Mouse (Mus musculus): ENCODE results near the gene Cnnm2. TPM values are rescaled to one million over a fixed set of nuclear protein-coding genes. Genes with fewer than 3 reads are reported as not detected.

Cnnm2 gene
- total RNA-seq, 4 experiments from 2014 or later, result 35.0 to 47.0 (median 37.1) TPM

- DNase-seq (ENCODE audit: low spot score in 2 of 2), result no peak
Measured at GRCm38 (mm10) chr19:46879876-46880275, 118.5 kb downstream of the Cnnm2 start.

GRCm38 (mm10) chr19:46885365-46885764, 124.0 kb downstream of the Cnnm2 start:
- DNase-seq (ENCODE audit: low spot score in 2 of 2), result no peak

GRCm38 (mm10) chr19:46886826-46887225, 125.4 kb downstream of the Cnnm2 start:
- no peak for DNase-seq (ENCODE audit: low spot score in 2 of 2)

GRCm38 (mm10) chr19:46887811-46888527, 126.6 kb downstream of the Cnnm2 start:
- no peak for DNase-seq (ENCODE audit: low spot score in 2 of 2)

GRCm38 (mm10) chr19:46889666-46890065, 128.3 kb downstream of the Cnnm2 start:
- DNase-seq (ENCODE audit: low spot score in 2 of 2), result no peak

- no peak for DNase-seq (ENCODE audit: low spot score in 2 of 2)
Measured at GRCm38 (mm10) chr19:46890657-46891056, 129.3 kb downstream of the Cnnm2 start.

GRCm38 (mm10) chr19:46892856-46893255, 131.5 kb downstream of the Cnnm2 start:
- no peak for DNase-seq (ENCODE audit: low spot score in 2 of 2)

- no peak for DNase-seq (ENCODE audit: low spot score in 2 of 2)
Measured at GRCm38 (mm10) chr19:46893484-46893883, 132.1 kb downstream of the Cnnm2 start.

GRCm38 (mm10) chr19:46897135-46897534, 135.7 kb downstream of the Cnnm2 start:
- no peak for DNase-seq (ENCODE audit: low spot score in 2 of 2)

- DNase-seq (ENCODE audit: low spot score in 2 of 2), result no peak
Measured at GRCm38 (mm10) chr19:46898222-46898621, 136.8 kb downstream of the Cnnm2 start.

- no peak for DNase-seq (ENCODE audit: low spot score in 2 of 2)
Measured at GRCm38 (mm10) chr19:46899306-46899705, 137.9 kb downstream of the Cnnm2 start.

GRCm38 (mm10) chr19:46899871-46900270, 138.5 kb downstream of the Cnnm2 start:
- no peak for DNase-seq (ENCODE audit: low spot score in 2 of 2)

- no peak for DNase-seq (ENCODE audit: low spot score in 2 of 2)
Measured at GRCm38 (mm10) chr19:46900786-46901185, 139.4 kb downstream of the Cnnm2 start.

- DNase-seq (ENCODE audit: low spot score in 2 of 2), result no peak
Measured at GRCm38 (mm10) chr19:46901323-46901722, 139.9 kb downstream of the Cnnm2 start.

GRCm38 (mm10) chr19:46903379-46903778, 142.0 kb downstream of the Cnnm2 start:
- no peak for DNase-seq (ENCODE audit: low spot score in 2 of 2)

GRCm38 (mm10) chr19:46904907-46905306, 143.5 kb downstream of the Cnnm2 start:
- DNase-seq (ENCODE audit: low spot score in 2 of 2), result no peak

- no peak for DNase-seq (ENCODE audit: low spot score in 2 of 2)
Measured at GRCm38 (mm10) chr19:46905383-46905782, 144.0 kb downstream of the Cnnm2 start.

- DNase-seq (ENCODE audit: low spot score in 2 of 2), result no peak
Measured at GRCm38 (mm10) chr19:46905971-46906370, 144.6 kb downstream of the Cnnm2 start.

GRCm38 (mm10) chr19:46908207-46908606, 146.8 kb downstream of the Cnnm2 start:
- no peak for DNase-seq (ENCODE audit: low spot score in 2 of 2)

- DNase-seq (ENCODE audit: low spot score in 2 of 2), result peak in 1 of 2 experiments; percentile 45
Measured at GRCm38 (mm10) chr19:46908977-46909376, 147.6 kb downstream of the Cnnm2 start.

- no peak for DNase-seq (ENCODE audit: low spot score in 2 of 2)
Measured at GRCm38 (mm10) chr19:46911492-46911891, 150.1 kb downstream of the Cnnm2 start.

GRCm38 (mm10) chr19:46913626-46914025, 152.2 kb downstream of the Cnnm2 start:
- no peak for DNase-seq (ENCODE audit: low spot score in 2 of 2)

GRCm38 (mm10) chr19:46915406-46916080, 154.1 kb downstream of the Cnnm2 start:
- DNase-seq (ENCODE audit: low spot score in 2 of 2), result no peak

Data from left cerebral cortex, adult 8-10 months (tissue).